ENCODE assay signal across 7 mouse cellular contexts in the genomic region with DNA sequence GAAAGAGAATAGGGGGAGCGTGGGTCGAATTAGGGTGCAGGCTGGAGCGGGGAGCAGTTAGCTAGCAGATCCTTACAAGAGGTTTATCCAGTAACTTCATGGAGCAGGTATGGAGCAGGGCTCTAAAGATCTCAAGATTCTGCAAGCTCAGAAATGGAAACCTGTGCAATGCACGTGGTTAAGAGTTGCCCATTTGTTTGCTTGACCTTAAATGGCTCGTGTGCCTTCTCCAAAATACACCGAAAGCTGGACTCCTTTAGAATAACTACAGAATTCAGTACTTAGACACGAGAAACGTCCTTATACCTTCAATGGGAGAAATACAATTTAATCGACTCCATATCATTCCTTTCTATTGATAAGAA. TPM values are rescaled to one million over a fixed set of nuclear protein-coding genes. Genes with fewer than 3 reads are reported as not detected.
DNase-seq lines count a peak whose midpoint lies in the region; ATAC-seq and TF ChIP-seq lines count a peak whose summit lies in the region.

No protein-coding gene starts in this region.

- H3K36me3 ChIP-seq in limb, embryonic 10.5 days = no peaks in the 10 kb centered on the region
- no peaks in the 10 kb centered on the region for H3K36me3 ChIP-seq in neural tube, embryonic 15.5 days

- TF ChIP-seq POLR2A in lung, adult 2 months (IDR thresholded peaks at IDR 0.05; ENCODE audit: borderline replicate concordance, extremely low read depth, low read depth, low read length) = no peak
- TF ChIP-seq POLR2A in embryonic fibroblast, embryonic 13.5 days (IDR thresholded peaks at IDR 0.05; ENCODE audit: low read depth, low read length) = peak; percentile 38; the same call in 1 of the 2 replicates

- H3K9me3 ChIP-seq in limb, embryonic 10.5 days (replicated peaks) = no peaks in the 10 kb centered on the region
- no peaks in the 10 kb centered on the region for H3K9me3 ChIP-seq in neural tube, embryonic 15.5 days (replicated peaks)

- H3K27me3 ChIP-seq in limb, embryonic 10.5 days (ENCODE audit: low read depth, poor library complexity, severe bottlenecking) = no peaks in the 10 kb centered on the region
- H3K27me3 ChIP-seq in neural tube, embryonic 15.5 days (replicated peaks) = no peaks in the 10 kb centered on the region

- 15% methylated on average over 9 of the region's 9 CpGs for WGBS in lung, adult 2 months
- 32% methylated on average over 9 of the region's 9 CpGs for WGBS in limb, embryonic 10.5 days
- 19% methylated on average over 9 of the region's 9 CpGs for WGBS in neural tube, embryonic 15.5 days

- H3K9ac ChIP-seq in neural tube, embryonic 15.5 days (replicated peaks) = peak overlapping the region; percentile 99

- TF ChIP-seq CTCF in lung, adult 2 months (IDR thresholded peaks at IDR 0.05; ENCODE audit: insufficient read depth, low read length) = no peak
- no peak for TF ChIP-seq CTCF in embryonic fibroblast, embryonic 13.5 days (IDR thresholded peaks at IDR 0.05; ENCODE audit: borderline replicate concordance, insufficient read depth, low read length)

- DNase-seq in lung, adult 2 months = no peak
- no peak for DNase-seq in lung, postnatal 25 days (ENCODE audit: low spot score)
- DNase-seq in limb, embryonic 10.5 days (ENCODE audit: low spot score) = no peak
- DNase-seq in thymus, postnatal 4 days = no peak
- DNase-seq in urinary bladder, postnatal 25 days (ENCODE audit: low spot score) = no peak

- H3K4me3 ChIP-seq in lung, adult 2 months (replicated peaks; ENCODE audit: extremely low read depth, low read depth, low read length) = peak overlapping the region; percentile 84
- peak overlapping the region; percentile 52 for H3K4me3 ChIP-seq in embryonic fibroblast, embryonic 13.5 days (ENCODE audit: insufficient read depth, low read length)
- H3K4me3 ChIP-seq in limb, embryonic 10.5 days = peak overlapping the region; percentile 83
- H3K4me3 ChIP-seq in neural tube, embryonic 15.5 days (replicated peaks) = peak overlapping the region; percentile 73

- peak overlapping the region; percentile 93 for H3K27ac ChIP-seq in embryonic fibroblast, embryonic 13.5 days (ENCODE audit: insufficient read depth, low read length)
- peak overlapping the region; percentile 100 for H3K27ac ChIP-seq in limb, embryonic 10.5 days
- peak overlapping the region; percentile 100 for H3K27ac ChIP-seq in neural tube, embryonic 15.5 days (replicated peaks)

- ATAC-seq in neural tube, embryonic 15.5 days (ENCODE audit: low FRiP score) = no peak

- H3K4me1 ChIP-seq in lung, adult 2 months (ENCODE audit: control insufficient read depth, insufficient read depth, low read length) = peaks cover 5% of the 10 kb centered on the region; the same call in 1 of the 2 replicates
- peaks cover 5% of the 10 kb centered on the region for H3K4me1 ChIP-seq in embryonic fibroblast, embryonic 13.5 days (ENCODE audit: control insufficient read depth, insufficient read depth, low read length)
- peaks cover 26% of the 10 kb centered on the region for H3K4me1 ChIP-seq in limb, embryonic 10.5 days
- H3K4me1 ChIP-seq in neural tube, embryonic 15.5 days = peaks cover 22% of the 10 kb centered on the region

- peak overlapping the region; percentile 71 for H3K4me2 ChIP-seq in neural tube, embryonic 15.5 days

RNA-seq across cellular contexts. Expression of a gene that starts 0.4 kb away (rescaled TPM):
- polyA plus RNA-seq in lung, adult 2 months (2012; rRNA removed) = 26.7 and 32.3 TPM in 2 replicates
- 34.3 and 44.7 TPM in 2 replicates for polyA plus RNA-seq in embryonic fibroblast, embryonic 13.5 days (2011; ENCODE audit: insufficient read length, low read depth, missing spikeins)
- 8.8 and 9.6 TPM in 2 replicates for polyA plus RNA-seq in limb, embryonic 10.5 days (2016; fragmentation: Nextera tagmentation; extraction: Ambion mirVana)
- 69.6 and 82.2 TPM in 2 replicates for polyA plus RNA-seq in neural tube, embryonic 15.5 days (2015; fragmentation: Nextera tagmentation; extraction: Ambion mirVana)
